22 mouse cellular contexts compared by ENCODE assay signal in the genomic region with DNA sequence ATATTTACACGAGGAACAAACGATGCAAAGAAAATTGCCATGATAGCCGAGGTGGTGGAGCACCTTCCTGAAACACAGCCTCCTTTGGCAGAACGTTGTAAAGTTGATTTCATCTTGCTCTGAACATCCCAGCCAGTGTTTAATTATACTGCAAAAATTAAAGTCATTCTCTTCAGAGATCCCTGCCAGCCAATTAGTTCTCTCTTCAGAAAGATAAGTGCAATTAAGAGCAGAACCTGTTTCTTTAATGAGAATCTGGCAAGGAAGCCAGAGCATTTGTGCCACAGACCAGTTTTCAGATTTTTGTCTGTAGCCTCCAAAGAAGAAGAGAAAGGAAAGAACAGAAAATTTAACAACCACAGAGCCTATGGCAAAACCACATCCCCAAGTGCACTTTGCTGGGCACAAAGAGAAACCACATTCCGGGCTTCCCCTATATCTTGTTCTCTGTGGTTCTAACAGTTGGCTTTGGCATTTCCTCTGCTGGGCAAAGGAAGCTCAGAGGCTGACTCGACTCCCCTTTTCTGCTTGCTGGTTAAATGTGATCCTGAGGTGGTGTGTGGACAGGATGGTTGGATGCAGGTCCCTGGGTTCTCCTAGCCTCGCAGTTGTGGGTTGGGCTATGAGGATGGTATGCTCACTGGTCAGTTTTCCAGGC. TPM values are rescaled to one million over a fixed set of nuclear protein-coding genes. Genes with fewer than 3 reads are reported as not detected.
DNase-seq lines count a peak whose midpoint lies in the region; ATAC-seq lines count a peak whose summit lies in the region.
"Had no signal": no experiment of that assay in that cellular context is flagged by ENCODE, and none has a peak within 500 bp of the region (broad histone marks: within the 10 kb centered on the region; RNA-seq: fewer than 3 reads in every experiment).

No protein-coding gene starts in this region.

- 72% methylated on average over 7 of the region's 7 CpGs for WGBS in forebrain, embryonic 12.5 days
- 87% methylated on average over 7 of the region's 7 CpGs for WGBS in forebrain, embryonic 10.5 days
- 52% methylated on average over 7 of the region's 7 CpGs for WGBS in forebrain, embryonic 16.5 days
- 81% methylated on average over 7 of the region's 7 CpGs for whole genome bisulfite sequencing in midbrain, embryonic 13.5 days

- H3K27me3 ChIP-seq in forebrain, embryonic 12.5 days: no peaks in the 10 kb centered on the region
- no peaks in the 10 kb centered on the region for H3K27me3 ChIP-seq in forebrain, embryonic 10.5 days (ENCODE audit: poor library complexity, severe bottlenecking)
- no peaks in the 10 kb centered on the region for H3K27me3 ChIP-seq in forebrain, embryonic 16.5 days (replicated peaks; ENCODE audit: control insufficient read depth, insufficient read depth, low read length)
- no peaks in the 10 kb centered on the region for H3K27me3 ChIP-seq in midbrain, embryonic 13.5 days
- H3K27me3 ChIP-seq: embryonic facial prominence, embryonic 15.5 days; heart, embryonic 12.5 days; limb, embryonic 15.5 days; midbrain, embryonic 12.5 days had no signal

- no peaks in the 10 kb centered on the region for H3K36me3 ChIP-seq in forebrain, embryonic 12.5 days (replicated peaks)
- no peaks in the 10 kb centered on the region for H3K36me3 ChIP-seq in forebrain, embryonic 10.5 days (replicated peaks)
- no peaks in the 10 kb centered on the region for H3K36me3 ChIP-seq in forebrain, embryonic 16.5 days (ENCODE audit: control insufficient read depth, insufficient read depth)
- H3K36me3 ChIP-seq in midbrain, embryonic 13.5 days: no peaks in the 10 kb centered on the region
- H3K36me3 ChIP-seq: embryonic facial prominence, embryonic 15.5 days; limb, embryonic 15.5 days; midbrain, embryonic 12.5 days had no signal

- H3K4me3 ChIP-seq in forebrain, embryonic 12.5 days (replicated peaks): no peak overlapping the region
- no peak overlapping the region for H3K4me3 ChIP-seq in forebrain, embryonic 10.5 days
- H3K4me3 ChIP-seq in forebrain, embryonic 16.5 days (replicated peaks; ENCODE audit: low read length): no peak overlapping the region
- H3K4me3 ChIP-seq in midbrain, embryonic 13.5 days (replicated peaks): no peak overlapping the region
- H3K4me3 ChIP-seq: embryonic facial prominence, embryonic 15.5 days; heart, embryonic 12.5 days; limb, embryonic 15.5 days; midbrain, embryonic 12.5 days had no signal

- no peak for ATAC-seq in forebrain, embryonic 12.5 days (ENCODE audit: low FRiP score)
- ATAC-seq in forebrain, embryonic 16.5 days: 0 out of 2 replicates have a peak, but pooled peaks have one; percentile 54
- peak; percentile 92 for ATAC-seq in megakaryocyte progenitor cell, adult 5-6 weeks (replicated peaks; ENCODE audit: poor library complexity)
- no peak for ATAC-seq in midbrain, embryonic 13.5 days

- H3K9me3 ChIP-seq in forebrain, embryonic 12.5 days: no peaks in the 10 kb centered on the region
- no peaks in the 10 kb centered on the region for H3K9me3 ChIP-seq in forebrain, embryonic 10.5 days
- H3K9me3 ChIP-seq in forebrain, embryonic 16.5 days (ENCODE audit: control insufficient read depth, low read length): no peaks in the 10 kb centered on the region
- no peaks in the 10 kb centered on the region for H3K9me3 ChIP-seq in midbrain, embryonic 13.5 days
- H3K9me3 ChIP-seq: embryonic facial prominence, embryonic 15.5 days; heart, embryonic 12.5 days; limb, embryonic 15.5 days; midbrain, embryonic 12.5 days had no signal

- no peaks in the 10 kb centered on the region for H3K4me1 ChIP-seq in forebrain, embryonic 12.5 days
- no peaks in the 10 kb centered on the region for H3K4me1 ChIP-seq in forebrain, embryonic 10.5 days
- peaks cover 8% of the 10 kb centered on the region for H3K4me1 ChIP-seq in forebrain, embryonic 16.5 days (replicated peaks; ENCODE audit: control insufficient read depth, insufficient read depth, low read length)
- no peaks in the 10 kb centered on the region for H3K4me1 ChIP-seq in midbrain, embryonic 13.5 days (replicated peaks)
- H3K4me1 ChIP-seq: embryonic facial prominence, embryonic 15.5 days; limb, embryonic 15.5 days; midbrain, embryonic 12.5 days had no signal

- H3K27ac ChIP-seq in forebrain, embryonic 12.5 days: 0 out of 2 replicates have a peak overlapping the region, but pooled peaks have one; percentile 19
- no peak overlapping the region for H3K27ac ChIP-seq in forebrain, embryonic 10.5 days
- peak overlapping the region; percentile 23 for H3K27ac ChIP-seq in forebrain, embryonic 16.5 days (ENCODE audit: low read length)
- H3K27ac ChIP-seq in midbrain, embryonic 13.5 days: no peak overlapping the region
- H3K27ac ChIP-seq: embryonic facial prominence, embryonic 15.5 days; kidney, postnatal 0 days; limb, embryonic 15.5 days; midbrain, embryonic 12.5 days had no signal

- DNase-seq in forebrain, embryonic 10.5 days (ENCODE audit: extremely low spot score, low spot score): no peak
- DNase-seq in brain, adult 2 months (ENCODE audit: low read depth, low spot score): peak; percentile 14
- DNase-seq in adrenal gland, adult 18-20 months (ENCODE audit: low spot score in 2 of 2): no peak
- no peak for DNase-seq in ovary, adult 18-20 months (ENCODE audit: low spot score)
- DNase-seq: adrenal gland, adult 2 months; cerebellum, adult 9-10 months; gastrocnemius, postnatal 14 days; heart, adult 18-20 months; heart, postnatal 10 days; kidney, adult 2 months; left cerebral cortex, postnatal 4 days; right cerebral cortex, postnatal 25 days; spleen, adult 18-20 months had no signal

- H3K4me2 ChIP-seq in forebrain, embryonic 12.5 days: no peak overlapping the region
- H3K4me2 ChIP-seq in forebrain, embryonic 16.5 days (ENCODE audit: low read length): no peak overlapping the region
- H3K4me2 ChIP-seq in midbrain, embryonic 13.5 days (replicated peaks): no peak overlapping the region
- H3K4me2 ChIP-seq: embryonic facial prominence, embryonic 15.5 days; heart, embryonic 12.5 days; limb, embryonic 15.5 days; midbrain, embryonic 12.5 days had no signal

- H3K9ac ChIP-seq in forebrain, embryonic 12.5 days: no peak overlapping the region
- no peak overlapping the region for H3K9ac ChIP-seq in forebrain, embryonic 16.5 days (replicated peaks; ENCODE audit: low read depth, low read length)
- H3K9ac ChIP-seq in midbrain, embryonic 13.5 days (replicated peaks): no peak overlapping the region
- H3K9ac ChIP-seq: embryonic facial prominence, embryonic 15.5 days; heart, embryonic 12.5 days; limb, embryonic 15.5 days; midbrain, embryonic 12.5 days had no signal

RNA-seq across cellular contexts. Expression of gene Gpat3, which starts 40.9 kb away (rescaled TPM):
- polyA plus RNA-seq in forebrain, embryonic 12.5 days (2016; fragmentation: Nextera tagmentation; extraction: Ambion mirVana): 0.20 and 0.74 TPM in 2 replicates
- polyA plus RNA-seq in forebrain, embryonic 10.5 days (2016; fragmentation: Nextera tagmentation; extraction: Ambion mirVana): 0.23 and 0.41 TPM in 2 replicates
- polyA plus RNA-seq in forebrain, embryonic 16.5 days (2015; fragmentation: Nextera tagmentation; extraction: Ambion mirVana): 0.40 and 0.89 TPM in 2 replicates
- 0.07 TPM in 1 of 2 replicates, not detected in the other for total RNA-seq in megakaryocyte progenitor cell, adult 5-6 weeks (2015)
- total RNA-seq in megakaryocyte progenitor cell, adult 5-6 weeks (2017): 0.27 and 0.37 TPM in 2 replicates
- total RNA-seq in adrenal gland, adult 18-20 months (2021): 10 to 100 TPM; 13.0 to 23.4 TPM
- polyA plus RNA-seq in midbrain, embryonic 13.5 days (2015; fragmentation: Nextera tagmentation; extraction: Ambion mirVana): 0.15 and 0.19 TPM in 2 replicates

Comparison
In these comparisons a context has a peak if more than half of its experiments do, and no peak if none do; other contexts are left out.
1. ATAC-seq: peak in forebrain, embryonic 16.5 days (single experiment) and megakaryocyte progenitor cell, adult 5-6 weeks (single experiment); none in forebrain, embryonic 12.5 days (single experiment) and midbrain, embryonic 13.5 days (single experiment).
2. H3K27ac ChIP-seq: peak in forebrain, embryonic 12.5 days (single experiment) and forebrain, embryonic 16.5 days (single experiment); none in forebrain, embryonic 10.5 days (single experiment) and midbrain, embryonic 13.5 days (single experiment).